ENCODE assay signal across 10 mouse cellular contexts in the genomic region with DNA sequence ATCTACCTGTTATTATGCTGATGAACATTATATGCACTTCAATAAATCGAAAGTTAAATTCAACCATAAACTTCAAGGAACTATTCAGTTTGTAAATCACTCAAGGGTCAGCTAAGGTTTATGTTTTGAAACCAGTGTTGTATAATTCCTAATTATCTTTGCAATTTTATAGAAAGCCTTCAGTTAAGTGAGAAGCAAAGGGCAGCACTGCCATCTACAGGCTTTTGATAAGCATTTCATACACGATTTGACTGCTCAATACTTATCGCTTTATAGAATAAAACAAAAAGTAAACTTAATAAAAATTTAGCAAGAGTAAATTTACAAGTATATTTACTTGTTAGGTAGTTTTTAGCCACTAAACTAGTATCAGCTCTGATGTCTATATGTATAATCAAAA. TPM values are rescaled to one million over a fixed set of nuclear protein-coding genes. Genes with fewer than 3 reads are reported as not detected.
DNase-seq lines count a peak whose midpoint lies in the region; ATAC-seq and TF ChIP-seq lines count a peak whose summit lies in the region.
"Had no signal": no experiment of that assay in that cellular context is flagged by ENCODE, and none has a peak within 500 bp of the region (broad histone marks: within the 10 kb centered on the region; RNA-seq: fewer than 3 reads in every experiment).

No protein-coding gene starts in this region.

- H3K36me3 ChIP-seq in lung, postnatal 0 days (ENCODE audit: insufficient read depth, low read length), result no peaks in the 10 kb centered on the region
- H3K36me3 ChIP-seq in forebrain, postnatal 0 days (ENCODE audit: insufficient read depth), result no peaks in the 10 kb centered on the region
- no peaks in the 10 kb centered on the region for H3K36me3 ChIP-seq in splenic B cell, adult 2 months (ENCODE audit: control insufficient read depth, insufficient read depth, low read length, poor library complexity, severe bottlenecking)
- H3K36me3 ChIP-seq: neural tube, embryonic 12.5 days had no signal

- no peaks in the 10 kb centered on the region for H3K27me3 ChIP-seq in lung, postnatal 0 days (replicated peaks; ENCODE audit: insufficient read depth, low read length)
- no peaks in the 10 kb centered on the region for H3K27me3 ChIP-seq in forebrain, postnatal 0 days (ENCODE audit: insufficient read depth, low read length)
- no peaks in the 10 kb centered on the region for H3K27me3 ChIP-seq in splenic B cell, adult 2 months (ENCODE audit: control insufficient read depth, insufficient read depth, low read length, poor library complexity, severe bottlenecking)
- H3K27me3 ChIP-seq: neural tube, embryonic 12.5 days had no signal

- TF ChIP-seq EP300 in lung, postnatal 0 days (IDR thresholded peaks at IDR 0.05), result no peak

- no peaks in the 10 kb centered on the region for H3K4me1 ChIP-seq in lung, postnatal 0 days (ENCODE audit: insufficient read depth, low read depth, low read length)
- no peaks in the 10 kb centered on the region for H3K4me1 ChIP-seq in forebrain, postnatal 0 days (ENCODE audit: insufficient read depth)
- H3K4me1 ChIP-seq: neural tube, embryonic 12.5 days had no signal

- H3K9ac ChIP-seq in lung, postnatal 0 days (replicated peaks; ENCODE audit: low read depth), result no peak overlapping the region
- no peak overlapping the region for H3K9ac ChIP-seq in forebrain, postnatal 0 days
- H3K9ac ChIP-seq: neural tube, embryonic 12.5 days had no signal

- peak; percentile 72; the same call in 1 of the 2 replicates for ATAC-seq in frontal cortex, adult (ENCODE audit: low TSS enrichment)
- no peak for ATAC-seq in lung, postnatal 0 days
- ATAC-seq in forebrain, postnatal 0 days, result peak; percentile 55; the same call in 1 of the 2 replicates

- WGBS in lung, postnatal 0 days, result 66% methylated on average over 3 of the region's 3 CpGs
- 77% methylated on average over 3 of the region's 3 CpGs for WGBS in forebrain, postnatal 0 days

- H3K4me2 ChIP-seq in lung, postnatal 0 days (replicated peaks; ENCODE audit: low read depth, low read length), result no peak overlapping the region
- H3K4me2 ChIP-seq in forebrain, postnatal 0 days (ENCODE audit: low read depth), result no peak overlapping the region
- H3K4me2 ChIP-seq: neural tube, embryonic 12.5 days had no signal

- DNase-seq in frontal cortex, postnatal 25 days (ENCODE audit: low spot score in 2 of 2), result no peak
- peak; percentile 19 for DNase-seq in lung, postnatal 0 days (ENCODE audit: low spot score)
- no peak for DNase-seq in lung, adult 18-20 months
- peak; percentile 77 for DNase-seq in forebrain, postnatal 0 days
- DNase-seq in splenic B cell, adult 2 months (ENCODE audit: low read depth, low spot score), result peak; percentile 16
- no peak for DNase-seq in urinary bladder, postnatal 25 days (ENCODE audit: low spot score)
- DNase-seq in gastrocnemius, adult 18-20 months (ENCODE audit: low spot score), result no peak

- no peaks in the 10 kb centered on the region for H3K9me3 ChIP-seq in lung, postnatal 0 days (ENCODE audit: low read length)
- H3K9me3 ChIP-seq in forebrain, postnatal 0 days (ENCODE audit: low read length), result no peaks in the 10 kb centered on the region
- H3K9me3 ChIP-seq: neural tube, embryonic 12.5 days had no signal

- TF ChIP-seq CTCF in lung, postnatal 0 days (IDR thresholded peaks at IDR 0.05), result peak; percentile 52
- TF ChIP-seq CTCF in forebrain, postnatal 0 days (IDR thresholded peaks at IDR 0.05; ENCODE audit: low read depth), result peak; percentile 70

- no peak overlapping the region for H3K27ac ChIP-seq in lung, postnatal 0 days (ENCODE audit: low read length)
- H3K27ac ChIP-seq in forebrain, postnatal 0 days (ENCODE audit: low read depth, low read length), result no peak overlapping the region
- H3K27ac ChIP-seq: neural tube, embryonic 12.5 days had no signal

- H3K4me3 ChIP-seq in lung, postnatal 0 days (ENCODE audit: low read depth, low read length), result no peak overlapping the region
- H3K4me3 ChIP-seq in forebrain, postnatal 0 days (ENCODE audit: low read depth, low read length), result no peak overlapping the region
- H3K4me3 ChIP-seq: neural tube, embryonic 12.5 days had no signal

RNA-seq across cellular contexts. Expression of a gene that starts 50.7 kb away (rescaled TPM):
- not detected in 2 replicates for polyA plus RNA-seq in lung, postnatal 0 days (2015; fragmentation: Nextera tagmentation; extraction: Ambion mirVana)
- not detected in 2 replicates for total RNA-seq in forebrain, postnatal 0 days (2014; rRNA removed)
- polyA plus RNA-seq in forebrain, postnatal 0 days (2015; fragmentation: Nextera tagmentation; extraction: Ambion mirVana), result not detected in 2 replicates
- total RNA-seq in gastrocnemius, adult 18-20 months (2021), result not detected
- total RNA-seq: left cerebral cortex, postnatal 10 days had no signal
- polyA plus RNA-seq: neural tube, embryonic 12.5 days had no signal

RNA-seq across cellular contexts. Expression of a gene that starts 53.1 kb away (rescaled TPM):
- polyA plus RNA-seq in lung, postnatal 0 days (2015; fragmentation: Nextera tagmentation; extraction: Ambion mirVana), result 1.5 and 3.0 TPM in 2 replicates
- total RNA-seq in forebrain, postnatal 0 days (2014; rRNA removed), result 2.6 and 3.0 TPM in 2 replicates
- polyA plus RNA-seq in forebrain, postnatal 0 days (2015; fragmentation: Nextera tagmentation; extraction: Ambion mirVana), result 1.7 and 2.4 TPM in 2 replicates
- total RNA-seq in gastrocnemius, adult 18-20 months (2021), result not detected

Comparison
In these comparisons a context has a peak if more than half of its experiments do, and no peak if none do; other contexts are left out.
1. DNase-seq: peak in lung, postnatal 0 days (single experiment), forebrain, postnatal 0 days (single experiment) and splenic B cell, adult 2 months (single experiment); none in frontal cortex, postnatal 25 days (0 of 2), lung, adult 18-20 months (0 of 2), urinary bladder, postnatal 25 days (single experiment) and gastrocnemius, adult 18-20 months (single experiment).